Mouse (Mus musculus) right cerebral cortex, postnatal 14 days (tissue): Measurements from ENCODE around the gene Tnrc6b.

Source experiments
- DNase-seq: peaks from one replicate; pipeline ENCODE4 v3.0.0; 2022

Tnrc6b gene

DNA sequence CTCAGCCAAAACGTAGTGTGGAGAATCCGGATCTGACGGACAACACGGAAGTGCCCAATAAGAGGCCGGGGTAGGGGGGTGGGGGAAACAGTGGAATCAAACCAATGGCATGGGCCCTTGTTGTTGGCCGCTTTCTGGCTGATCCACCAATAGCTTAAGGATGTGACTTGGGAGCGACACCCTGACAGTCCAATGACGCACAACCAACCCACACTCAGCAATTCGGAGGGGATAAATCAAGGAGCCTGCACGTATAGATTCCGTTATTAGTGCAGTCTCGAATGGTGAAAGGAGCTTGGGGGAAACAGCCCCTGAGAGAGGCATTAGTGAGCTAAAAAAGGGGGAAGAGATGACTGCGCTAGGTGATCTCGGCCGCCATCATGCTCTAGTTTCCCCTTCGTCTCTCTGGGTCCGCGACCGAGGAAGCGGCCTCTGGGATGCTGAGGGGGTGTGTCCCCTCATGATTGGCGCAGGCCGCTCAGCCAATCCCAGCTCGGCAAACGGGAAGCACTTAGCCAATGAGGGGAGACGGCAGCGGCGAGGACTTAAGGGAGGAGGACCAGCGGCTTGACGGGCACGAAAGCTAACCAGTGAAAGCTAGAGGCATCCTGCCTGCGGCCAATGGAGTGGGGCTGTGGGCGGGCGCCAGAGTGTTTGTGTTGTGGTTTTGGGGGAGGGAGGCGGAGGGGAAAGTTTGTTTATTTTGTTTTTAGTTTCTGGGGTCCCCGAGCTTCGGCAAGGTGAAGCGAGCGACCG, at the start of gene Tnrc6b:
Gene Tnrc6b (plus strand): TSS at position 706 of the 756 bp plus-strand sequence.
- DNase-seq: peak; percentile 99

DNA sequence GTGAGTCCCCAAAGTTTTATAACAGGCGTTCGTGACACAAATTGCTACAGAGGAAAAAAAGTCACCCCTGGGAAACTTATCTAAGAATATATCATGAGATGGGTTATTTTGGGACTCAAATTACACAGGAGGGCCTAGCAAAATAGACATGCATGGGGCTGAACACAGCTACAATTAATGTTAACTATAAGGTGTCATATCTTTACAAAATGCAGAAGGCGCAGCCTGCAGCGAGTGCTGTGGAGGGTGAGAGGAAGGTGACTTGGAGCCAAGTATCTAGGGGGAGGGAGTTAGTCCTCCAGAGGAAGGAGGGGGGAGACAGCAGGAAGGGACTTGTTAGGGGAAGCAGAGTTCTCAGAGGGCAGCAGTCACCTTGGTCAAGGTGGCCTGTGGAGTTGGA, 46.7 kb upstream of the Tnrc6b start:
- DNase-seq: no peak

DNA sequence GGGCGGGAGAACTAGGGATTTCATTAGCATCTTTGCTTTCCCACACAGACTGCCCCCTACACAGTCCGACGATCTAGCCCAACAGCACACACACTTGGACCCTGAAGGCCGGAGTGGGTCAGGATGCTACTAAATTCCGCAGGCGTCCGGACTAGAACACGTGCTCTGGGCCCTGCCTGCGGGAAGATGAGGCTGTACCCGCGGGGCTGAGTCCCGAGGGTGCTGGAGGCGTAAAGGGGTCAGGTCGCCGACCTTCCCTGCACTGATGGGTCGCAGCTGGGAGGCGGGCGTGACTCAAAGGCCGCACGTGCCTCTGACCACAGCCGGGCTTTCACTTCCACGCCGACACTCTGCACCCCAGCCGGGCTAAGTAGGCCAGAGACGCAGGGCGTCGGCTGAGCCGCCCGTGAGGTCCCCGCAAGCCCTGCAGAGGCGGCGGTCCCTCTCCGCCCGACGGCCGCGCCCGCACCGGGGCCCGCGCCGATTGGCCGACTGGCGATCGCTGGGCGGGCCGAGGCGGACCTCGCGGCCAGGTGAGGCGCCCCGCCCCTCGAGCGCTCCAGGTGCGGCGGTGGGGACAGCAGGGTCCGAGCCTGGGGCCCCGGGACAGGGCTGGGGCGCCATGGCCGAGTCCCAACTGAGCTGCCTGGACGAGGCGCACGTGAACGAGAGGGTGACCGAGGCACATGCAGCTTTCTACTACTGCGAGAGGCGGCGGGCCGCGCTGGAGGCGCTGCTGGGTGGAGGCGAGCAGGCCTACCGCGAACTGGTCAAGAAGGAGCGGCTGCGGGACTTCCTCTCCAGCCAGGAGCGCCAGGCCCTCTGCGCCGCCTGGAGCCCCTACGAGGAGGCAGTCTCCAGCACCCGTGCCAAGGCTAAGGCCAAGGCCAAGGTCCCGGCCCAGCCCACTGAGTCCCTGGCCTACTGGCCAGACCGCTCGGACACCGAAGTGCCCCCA, 39.5 kb upstream of the Tnrc6b start, which contains the start of gene Fam83f:
Gene Fam83f (plus strand): TSS at position 553 of the 958 bp plus-strand sequence.
- no peak for DNase-seq

DNA sequence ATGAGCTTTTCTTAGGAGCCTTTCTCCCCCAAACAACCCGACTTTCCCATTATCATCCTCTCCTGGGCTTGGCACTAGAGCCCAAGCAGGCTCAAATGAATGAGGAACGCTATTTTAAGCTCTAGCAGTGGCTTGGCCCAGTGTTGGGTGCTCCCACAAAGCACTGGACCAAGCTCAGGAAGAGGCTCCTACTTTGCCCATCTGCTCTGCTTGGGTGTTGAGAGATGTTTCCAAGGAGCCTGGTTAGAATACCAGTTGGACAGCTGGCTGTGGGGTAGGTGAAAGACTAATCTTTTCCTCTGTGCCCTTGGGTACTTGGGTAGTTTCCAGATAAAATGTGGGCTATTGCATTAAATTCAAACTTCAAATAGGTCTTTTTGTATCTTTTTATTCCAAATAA, 38.3 kb upstream of the Tnrc6b start:
- DNase-seq: no peak

DNA sequence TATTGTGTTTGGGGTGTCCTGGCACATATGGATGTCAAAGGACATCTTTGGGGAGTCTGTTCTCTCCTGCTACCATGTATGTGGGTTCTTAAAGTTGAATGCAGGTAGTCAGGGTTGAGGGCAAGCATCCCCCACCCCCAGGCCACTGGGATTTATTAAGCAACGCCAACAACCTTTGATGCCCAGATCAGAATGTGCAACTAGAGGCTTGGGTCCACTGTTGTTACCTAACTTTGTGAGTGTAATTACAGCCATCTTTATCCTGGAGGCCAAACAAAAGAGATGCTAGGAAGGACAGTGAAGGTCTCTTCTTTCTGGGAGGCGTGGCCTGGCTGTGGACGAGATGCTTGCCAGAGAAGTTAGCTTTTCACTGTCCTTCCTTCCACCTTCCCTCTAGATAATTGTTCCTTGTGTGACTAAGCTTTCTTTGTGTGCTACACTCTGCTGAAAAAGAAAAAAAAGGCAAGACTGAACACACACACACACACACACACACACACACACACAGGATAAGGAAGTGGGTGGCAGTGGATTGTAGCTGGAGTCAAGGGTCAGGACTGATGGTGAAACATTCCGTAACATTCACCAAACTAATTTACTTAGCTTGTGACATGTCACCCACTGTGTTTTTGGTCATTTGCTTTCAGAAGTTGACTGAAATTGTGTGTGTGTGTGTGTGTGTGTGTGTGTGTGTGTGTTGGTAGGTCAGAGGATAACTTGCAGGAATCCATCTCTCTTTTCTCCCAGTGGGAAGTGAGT, 37.6 kb upstream of the Tnrc6b start:
- no peak for DNase-seq

DNA sequence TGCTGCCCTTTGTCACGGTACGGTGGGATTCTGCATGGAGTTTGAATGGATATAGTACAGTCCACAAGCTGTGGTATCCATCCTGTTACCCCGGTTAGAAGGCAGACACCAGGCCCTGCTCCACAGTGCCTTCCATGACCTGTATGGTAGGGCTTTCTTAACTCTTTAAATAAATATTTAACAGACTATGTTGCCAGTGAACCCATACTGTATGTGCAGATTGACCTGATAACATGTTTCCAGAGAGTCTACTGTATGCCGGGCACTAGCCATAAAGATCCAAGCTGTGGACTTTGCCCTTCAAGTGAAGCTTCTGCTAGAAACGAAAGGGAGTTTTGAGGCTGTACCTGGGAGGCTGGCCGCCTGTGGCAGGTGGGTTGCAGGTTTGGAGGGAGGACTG, 36.4 kb upstream of the Tnrc6b start:
- DNase-seq: no peak

DNA sequence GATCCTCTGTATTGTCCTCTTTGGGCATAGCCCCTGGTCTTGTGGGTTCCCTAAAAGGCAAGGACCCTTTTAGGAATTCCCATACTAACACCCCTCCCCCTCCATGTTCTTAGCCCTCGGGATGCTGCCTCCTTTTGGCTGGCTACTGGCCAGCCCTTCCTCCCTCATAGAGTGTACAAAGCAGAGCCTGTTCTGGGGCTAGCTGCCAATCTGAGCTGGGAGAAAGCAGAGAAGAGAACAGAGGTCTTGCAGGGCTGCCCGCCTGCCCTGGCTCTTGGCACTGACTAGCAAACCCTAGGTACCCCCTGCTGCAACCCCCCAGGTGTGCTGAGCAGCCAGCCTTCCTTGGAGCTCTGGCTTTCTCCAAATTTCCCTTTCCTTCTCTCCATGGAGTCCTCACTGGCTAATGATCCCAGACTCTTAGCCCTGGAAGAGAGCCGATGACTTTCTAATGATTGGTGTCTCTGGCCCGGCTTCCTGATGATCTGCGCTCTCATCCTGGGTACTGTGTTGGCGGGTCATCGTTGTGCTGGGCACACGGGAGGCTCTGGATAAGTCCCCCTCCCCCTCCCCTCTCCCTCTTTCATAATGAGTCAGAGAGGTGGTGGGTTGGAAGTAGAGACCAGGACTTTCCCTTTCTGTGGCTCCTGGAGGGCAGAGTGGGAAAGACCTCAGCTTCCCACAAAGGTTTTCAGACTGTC, 31.4 kb upstream of the Tnrc6b start:
- peak; percentile 57 for DNase-seq

DNA sequence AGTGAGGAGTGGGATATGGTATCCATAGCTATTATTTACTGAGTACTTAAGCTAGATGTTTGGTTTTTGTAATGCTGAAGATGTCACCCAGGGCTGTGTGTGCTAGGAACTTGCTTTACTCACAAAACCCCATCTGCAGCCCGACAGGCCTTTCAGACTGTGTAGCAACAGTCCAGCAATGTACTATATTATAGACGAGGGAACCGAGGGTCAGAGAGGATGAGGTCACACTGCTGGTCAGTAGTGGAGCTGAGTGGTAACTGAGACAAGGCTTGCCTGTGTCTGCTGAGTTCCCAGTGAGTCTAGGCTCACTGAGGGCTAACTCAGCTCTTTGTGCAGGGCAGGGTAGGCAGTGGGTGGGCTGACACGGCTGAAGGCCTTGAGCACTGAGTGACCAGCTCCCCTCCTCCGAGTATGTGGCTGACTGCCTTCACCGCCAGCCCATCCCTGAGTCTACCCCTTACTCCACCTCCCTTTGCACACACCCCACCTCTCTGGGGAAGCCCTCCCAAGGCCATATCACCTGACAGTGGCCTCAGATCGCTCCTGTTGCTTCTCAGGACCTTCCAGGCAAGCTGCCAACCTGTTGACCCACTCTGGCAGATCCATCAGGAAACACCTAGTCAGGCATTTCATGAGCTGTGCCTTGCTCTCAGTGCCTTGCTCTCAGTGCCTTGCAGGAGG, 30.6 kb upstream of the Tnrc6b start:
- DNase-seq: no peak

DNA sequence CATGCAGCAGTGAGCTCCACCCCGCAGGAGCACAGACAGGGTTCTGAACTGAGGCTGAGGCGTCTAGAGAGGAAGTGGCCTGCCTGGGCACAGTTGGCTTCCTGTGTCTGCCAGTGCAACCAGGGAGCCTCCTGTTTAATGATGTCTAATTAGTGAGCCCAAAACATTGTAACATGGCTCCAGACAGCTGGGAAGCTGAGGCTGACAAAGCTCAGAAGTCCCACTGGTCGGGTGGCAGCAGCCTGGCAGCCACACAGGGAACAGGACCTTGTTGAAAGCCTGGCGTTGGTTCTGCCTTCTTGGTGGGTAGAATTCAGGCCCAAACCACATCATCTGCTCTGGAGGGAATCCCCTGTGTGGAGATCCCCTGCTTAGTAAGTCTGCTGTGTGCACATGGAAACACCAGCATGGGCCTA, 29.6 kb upstream of the Tnrc6b start:
- DNase-seq: no peak

DNA sequence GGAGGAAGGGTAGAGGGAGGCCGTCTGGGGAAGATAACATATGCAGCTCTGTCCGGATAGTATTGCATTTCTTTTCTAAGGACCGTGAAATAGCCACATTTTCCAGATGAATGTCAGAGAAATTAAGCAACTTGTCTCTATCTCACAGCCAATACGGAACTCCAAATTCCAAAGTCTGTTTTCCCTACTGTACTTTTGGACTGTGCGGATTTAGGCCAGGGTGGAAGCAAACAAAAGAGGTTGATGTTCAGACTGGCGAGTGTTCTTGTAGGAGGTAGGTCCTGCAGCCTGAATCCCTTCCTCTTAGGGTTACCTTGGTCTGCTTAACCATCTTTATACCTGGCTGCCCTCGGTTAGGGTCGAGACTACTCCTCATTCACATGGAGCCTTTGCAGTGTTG, 28.8 kb upstream of the Tnrc6b start:
- DNase-seq: no peak

DNA sequence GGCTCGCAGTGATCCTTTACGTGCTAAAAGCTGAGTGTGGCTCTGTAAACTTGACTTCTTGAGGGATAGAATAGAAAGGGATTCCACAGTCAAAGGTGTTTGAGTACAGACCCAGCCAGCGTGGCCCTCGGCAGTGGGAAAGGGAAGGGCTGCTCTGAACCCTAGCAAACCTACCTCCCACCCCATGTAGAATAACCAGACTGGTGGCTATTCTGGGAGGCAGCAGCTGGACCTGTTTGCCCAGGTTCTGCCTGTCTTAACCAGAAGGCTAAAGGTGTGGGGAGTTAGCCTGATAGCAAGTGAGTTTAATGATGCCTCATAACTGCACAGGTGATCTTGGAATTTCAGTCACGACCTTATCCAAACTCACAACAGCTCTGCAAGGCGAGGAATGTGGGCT, 28.0 kb upstream of the Tnrc6b start:
- DNase-seq: no peak

DNA sequence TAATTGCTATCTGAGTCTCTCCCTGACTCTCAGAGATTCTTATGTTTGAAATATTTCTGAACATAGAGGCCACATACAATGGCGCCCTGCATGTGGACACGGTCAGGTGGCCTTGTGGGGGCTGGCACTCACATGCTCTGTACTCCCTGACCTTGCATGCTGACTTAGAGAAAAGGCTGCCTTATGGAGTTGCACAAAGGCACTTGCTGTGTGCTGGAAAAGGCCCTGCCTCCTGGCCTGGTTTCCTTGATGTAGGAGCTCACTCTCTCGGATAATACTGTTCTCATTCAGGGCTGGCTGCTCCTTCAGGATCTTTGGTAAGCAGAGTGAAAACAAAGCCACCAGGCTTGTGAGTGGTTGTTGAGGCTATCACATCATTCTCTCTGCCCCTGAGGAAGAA, 27.1 kb upstream of the Tnrc6b start:
- no peak for DNase-seq

DNA sequence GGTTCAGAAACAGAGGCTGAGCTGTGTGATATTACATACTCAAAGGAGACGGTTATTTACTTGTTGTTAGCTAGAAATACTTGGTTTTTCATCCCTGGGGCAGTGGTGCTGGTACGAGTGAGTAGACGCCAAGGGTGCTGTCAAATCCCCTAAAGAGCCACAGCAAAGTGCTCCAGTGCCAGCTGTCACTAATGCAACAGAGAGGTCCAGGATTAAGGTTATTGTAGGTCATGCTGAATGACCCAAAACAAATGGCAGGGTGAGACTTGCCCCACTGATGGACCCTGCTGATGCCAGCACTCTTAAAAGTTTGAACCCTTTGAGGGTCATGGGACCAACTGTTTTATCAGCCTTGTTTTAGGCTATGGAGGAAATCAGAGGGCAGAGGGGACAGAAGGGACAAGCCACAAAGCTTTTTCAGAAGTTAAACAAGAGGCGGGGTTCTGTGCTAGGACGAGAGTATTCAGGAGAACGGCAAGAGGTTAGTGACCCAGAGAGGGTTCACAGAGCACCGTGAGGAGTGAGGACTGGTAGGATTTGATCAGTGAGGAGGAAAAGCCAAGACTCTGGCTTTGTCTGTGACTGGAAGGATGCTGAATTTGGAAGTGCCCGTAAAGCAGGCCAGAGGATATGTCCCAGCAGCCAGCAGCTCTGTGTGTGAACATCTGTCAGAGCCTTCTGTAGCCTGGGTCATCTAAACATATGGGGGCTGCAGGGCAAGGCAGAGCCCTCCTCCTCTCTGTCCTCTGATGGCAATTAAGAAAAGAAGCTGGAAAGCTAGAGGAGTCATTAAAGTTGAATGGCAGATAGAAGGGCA, 26.1 kb upstream of the Tnrc6b start:
- no peak for DNase-seq

DNA sequence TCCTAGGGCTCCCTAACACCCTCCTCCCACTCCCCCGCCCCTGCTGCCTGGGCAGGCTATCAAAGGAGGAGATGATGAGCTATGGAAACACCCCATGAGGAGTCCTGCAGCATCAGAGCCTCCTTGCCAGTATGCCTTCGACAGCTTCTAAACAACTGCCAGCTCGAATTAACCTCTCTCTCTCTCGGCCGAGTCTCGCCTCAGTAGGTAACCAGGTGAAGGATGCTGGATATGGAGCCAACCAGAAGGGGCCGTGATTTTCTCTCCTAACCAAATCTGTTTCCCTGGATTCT, 25.6 kb upstream of the Tnrc6b start:
- DNase-seq: no peak

DNA sequence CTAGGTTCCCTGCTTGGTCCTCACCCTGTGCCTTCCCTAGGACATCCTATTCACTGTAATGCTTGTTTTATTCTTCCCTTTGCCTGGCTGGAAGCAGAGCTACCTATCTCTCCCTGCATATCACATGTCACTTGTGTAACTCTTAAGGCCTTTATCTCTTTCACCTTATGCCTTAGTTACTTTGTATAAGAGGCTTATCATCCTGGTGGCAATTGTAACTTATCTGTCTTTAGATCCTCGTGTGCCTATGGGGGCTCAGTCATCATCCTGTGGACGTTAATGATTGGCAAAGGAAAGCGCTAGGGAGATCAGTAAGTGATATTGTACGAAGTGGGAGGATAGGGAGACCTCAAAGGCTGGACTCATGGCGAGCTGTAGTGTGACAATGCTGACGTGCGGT, 22.6 kb upstream of the Tnrc6b start:
- no peak for DNase-seq

DNA sequence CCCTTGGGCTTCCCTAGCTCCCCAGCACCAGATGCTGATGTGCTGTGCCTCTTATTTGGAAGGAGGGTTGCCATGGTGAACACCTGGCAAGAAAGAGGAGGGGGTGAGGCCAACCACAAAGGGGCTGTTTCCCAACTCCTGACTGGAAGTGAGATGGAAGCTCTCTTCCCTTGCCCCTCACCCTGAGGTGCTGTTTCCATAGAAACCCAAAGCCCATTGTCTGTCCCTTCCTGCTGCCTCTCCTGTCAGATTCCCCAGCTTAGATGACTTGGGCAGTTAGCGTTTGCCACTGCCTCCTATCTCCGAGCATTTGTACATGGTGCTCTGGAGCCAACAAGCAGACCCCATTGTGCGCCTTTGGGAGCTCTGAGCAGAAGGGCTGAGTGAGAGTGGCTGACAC, 17.6 kb upstream of the Tnrc6b start:
- DNase-seq: no peak

DNA sequence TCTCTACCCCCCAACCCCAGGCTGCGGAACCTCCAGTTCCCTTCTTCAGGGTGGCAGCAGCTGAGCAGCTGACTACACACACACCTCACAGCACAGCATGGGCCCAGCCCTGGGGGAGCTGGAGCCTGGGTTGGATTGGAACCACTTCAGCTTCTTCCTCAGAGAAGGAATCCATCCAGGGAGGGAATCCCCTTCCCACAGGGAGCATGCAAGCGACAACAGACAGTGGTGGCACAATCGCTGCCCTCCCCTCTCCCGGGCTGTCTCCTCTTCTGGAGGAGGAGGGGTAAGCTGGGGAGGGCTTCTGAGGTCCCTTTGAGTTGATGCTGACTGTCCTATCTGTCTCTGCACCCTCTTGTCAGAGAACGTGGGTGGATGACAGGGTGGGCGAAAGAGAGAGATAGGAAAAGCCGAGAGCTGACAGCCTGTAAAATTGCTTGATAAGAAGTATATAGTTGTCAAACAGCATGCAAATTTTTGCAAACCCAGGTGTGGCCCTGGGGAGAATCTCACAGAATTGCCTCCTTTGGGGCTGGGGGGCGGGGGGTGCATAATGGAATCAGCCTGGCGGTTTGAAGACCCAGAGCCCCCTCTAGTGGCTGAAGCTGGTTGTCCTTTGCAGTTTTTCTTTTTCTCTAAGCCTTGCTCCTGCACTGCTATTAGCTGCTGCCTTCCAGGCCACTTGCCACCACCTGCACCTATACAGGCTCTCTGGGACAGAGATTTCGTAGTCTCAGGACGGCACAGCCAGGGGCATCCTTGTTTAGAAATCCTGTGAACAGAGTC, 16.8 kb upstream of the Tnrc6b start:
- DNase-seq: peak; percentile 81

DNA sequence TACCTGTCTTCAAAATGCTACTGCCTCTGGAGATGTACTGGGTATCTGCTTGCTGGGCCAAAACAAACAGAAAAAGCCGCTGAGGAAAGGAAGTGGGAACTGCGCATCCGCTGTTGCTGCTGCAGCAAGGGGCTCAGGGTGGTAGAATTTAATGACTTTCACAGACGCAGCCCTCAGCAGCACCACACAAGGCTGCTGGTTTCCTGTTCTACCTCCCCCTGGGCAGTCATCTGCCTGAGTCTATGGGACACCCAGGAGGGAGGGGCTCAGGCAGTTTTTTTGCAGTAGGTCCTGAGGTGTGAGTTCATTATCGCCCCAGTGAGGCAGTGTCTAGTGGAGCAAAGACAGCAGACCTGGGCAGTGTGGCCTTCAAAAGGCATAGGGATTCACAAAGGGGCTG, 13.5 kb upstream of the Tnrc6b start:
- no peak for DNase-seq

DNA sequence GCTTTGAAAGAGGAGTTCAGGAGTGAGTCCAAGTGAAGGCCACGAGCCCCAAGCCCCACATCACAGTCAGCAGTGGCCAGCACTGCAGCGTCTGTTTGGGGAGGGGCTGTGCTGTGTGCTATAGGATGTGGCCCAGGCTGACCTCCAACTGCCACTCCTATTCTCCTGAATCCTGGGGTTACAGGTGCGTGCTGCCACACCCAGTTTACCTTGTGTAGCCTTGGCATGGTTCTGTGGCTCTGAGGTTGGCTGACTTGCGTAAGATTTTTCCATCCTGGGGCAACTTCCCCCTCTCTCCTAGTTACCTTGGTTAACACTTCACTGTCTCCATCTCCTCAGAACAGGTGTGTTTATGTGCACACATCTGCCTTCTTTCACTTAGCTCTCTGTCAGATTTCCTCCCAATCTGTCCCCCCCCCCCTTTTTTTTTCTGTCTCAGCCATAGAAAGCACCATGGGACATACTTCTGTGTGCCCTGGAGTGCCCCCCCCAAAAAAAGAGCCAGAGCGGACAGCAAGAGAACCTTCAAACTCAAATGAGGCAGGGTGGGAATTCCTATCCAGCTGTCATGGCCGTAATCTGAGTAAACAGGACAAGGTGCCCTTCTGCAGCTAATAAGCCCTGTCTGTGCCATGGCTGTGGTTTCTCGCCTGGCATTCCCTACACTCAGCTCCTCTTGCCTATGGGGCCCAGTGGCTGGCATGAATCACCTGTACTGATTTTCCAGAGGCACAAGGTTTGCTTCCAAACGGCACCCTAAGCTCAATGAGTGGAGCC, 9.4 kb upstream of the Tnrc6b start:
- no peak for DNase-seq

DNA sequence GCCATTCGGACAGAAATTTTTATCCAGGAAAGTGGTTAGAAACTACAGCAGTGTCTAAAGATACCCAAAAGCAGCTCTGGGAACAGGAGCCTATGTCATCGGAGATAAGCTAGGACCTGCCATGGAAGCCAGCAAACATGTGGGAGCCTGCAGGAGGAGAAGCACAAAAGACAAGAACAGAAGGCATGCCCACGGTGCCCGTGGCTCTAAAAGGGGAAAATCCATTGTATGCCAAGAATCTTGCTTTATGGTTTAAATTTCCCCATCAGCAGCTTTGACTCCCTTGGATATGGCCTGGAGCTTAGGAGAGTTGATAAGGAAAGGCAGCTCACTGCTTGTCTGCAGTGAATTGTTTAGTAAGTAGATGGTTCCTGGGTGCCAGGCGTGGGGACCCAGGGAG, 8.2 kb upstream of the Tnrc6b start:
- no peak for DNase-seq
